Mouse (Mus musculus) neural tube, embryonic 11.5 days (tissue): ENCODE measurements around the gene Sparcl1. TPM values are rescaled to one million over a fixed set of nuclear protein-coding genes. Genes with fewer than 3 reads are reported as not detected.

ENCODE experiments used
- ATAC-seq: fragments of 200-750 bp; cut with Nextera tagmentation; 2 replicates; pipeline ENCODE4 v1.8.0; 2017; ENCODE audit warnings: moderate number of reproducible peaks, mild to moderate bottlenecking, moderate TSS enrichment, moderate library complexity; ENCODE audit not compliant: insufficient read depth, low FRiP score, low TSS enrichment
- DNase-seq: peaks from one replicate; pipeline ENCODE4 v3.0.0-alpha.2; 2015; ENCODE audit warnings: low spot score
- H3K27ac ChIP-seq: fragments of 300-500 bp; sonication (generic); 2 replicates; pipeline ENCODE4 v1.5.1; 2014; ENCODE audit warnings: low read depth, mild to moderate bottlenecking, low read length
- H3K27me3 ChIP-seq: fragments of 300-500 bp; sonication (generic); 2 replicates; pipeline ENCODE4 v1.6.1; 2014; ENCODE audit warnings: mild to moderate bottlenecking, low read length, mixed read lengths; ENCODE audit not compliant: control insufficient read depth, insufficient read depth
- H3K36me3 ChIP-seq: fragments of 300-500 bp; sonication (generic); 2 replicates; pipeline ENCODE4 v1.6.1; 2014; ENCODE audit warnings: mild to moderate bottlenecking, low read length, moderate library complexity, mixed read lengths; ENCODE audit not compliant: control insufficient read depth, insufficient read depth
- H3K4me1 ChIP-seq: fragments of 300-500 bp; sonication (generic); 2 replicates; pipeline ENCODE4 v1.6.1; 2014; ENCODE audit warnings: low read length, mixed read lengths; ENCODE audit not compliant: control insufficient read depth, insufficient read depth
- H3K4me2 ChIP-seq: fragments of 300-500 bp; sonication (generic); 2 replicates; pipeline ENCODE4 v1.6.1; 2014; ENCODE audit warnings: low read depth, mild to moderate bottlenecking, moderate library complexity
- H3K4me3 ChIP-seq: fragments of 300-500 bp; sonication (generic); 2 replicates; pipeline ENCODE4 v1.5.1; 2014; ENCODE audit warnings: low read depth, low read length
- H3K9ac ChIP-seq: fragments of 300-500 bp; sonication (generic); 2 replicates; pipeline ENCODE4 v1.6.1; 2014; ENCODE audit warnings: mild to moderate bottlenecking, low read length
- H3K9me3 ChIP-seq: fragments of 300-500 bp; sonication (generic); 2 replicates; pipeline ENCODE4 v1.6.1; 2016; ENCODE audit warnings: low read length; ENCODE audit not compliant: control insufficient read depth
- WGBS: fragments of 180-500 bp; shearing (Covaris S2); extraction: QIAGEN DNeasy Blood & Tissue Kit; methylation state at CpG from one replicate; pipeline ENCODE4 v1.1.7; 2014; 5-methylcytosine and 5-hydroxymethylcytosine counted together
- polyA plus RNA-seq: library from polyadenylated mRNA; unstranded; fragments of >200 nt; fragmentation: Nextera tagmentation; extraction: Ambion mirVana; gene quantifications from 2 replicates; pipeline ENCODE4 v1.2.1, GENCODE M21; 2014

Sparcl1 gene
- polyA plus RNA-seq, 1 experiment from 2014 or later: 73.1 TPM

DNA sequence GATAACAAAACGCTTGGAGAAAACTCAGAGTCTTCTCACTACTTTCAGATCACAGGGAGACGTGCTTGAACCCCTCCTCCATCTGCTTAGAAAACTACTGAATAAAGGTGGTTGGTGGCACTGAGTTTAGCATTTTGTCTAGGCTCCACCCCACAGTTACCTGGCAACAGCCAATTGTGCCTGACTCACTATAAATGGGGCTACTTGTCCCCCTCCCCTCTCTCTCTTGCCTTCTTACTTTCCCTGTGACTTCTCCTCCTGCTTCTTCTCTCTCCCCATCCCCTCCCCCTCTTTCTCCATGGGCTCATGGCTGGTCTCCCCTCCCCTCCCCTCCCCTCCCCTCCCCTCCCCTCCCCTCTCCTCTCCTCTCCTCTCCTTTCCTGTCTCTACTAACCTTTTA, 9.4 kb downstream of the Sparcl1 start:
- H3K27me3 ChIP-seq: no peaks in the 10 kb centered on the region
- ATAC-seq (no peak), DNase-seq (no peak)
- H3K4me2 ChIP-seq: no peak overlapping the region
- peak overlapping the region; percentile 27; the same call in 1 of the 2 replicates for H3K27ac ChIP-seq
- H3K4me3 ChIP-seq: no peak overlapping the region
- no peaks in the 10 kb centered on the region for H3K36me3 ChIP-seq
- H3K4me1 ChIP-seq: peaks cover 31% of the 10 kb centered on the region
- 44% methylated on average over 2 of the region's 2 CpGs for WGBS
- H3K9ac ChIP-seq: no peak overlapping the region
- H3K9me3 ChIP-seq: no peaks in the 10 kb centered on the region

GRCm38 (mm10) chr5:104103171-104103570, 10.4 kb downstream of the Sparcl1 start:
- 0 out of 2 replicates have a peak overlapping the region, but pooled peaks have one; percentile 34 for H3K27ac ChIP-seq
- no peak overlapping the region for H3K4me2 ChIP-seq
- DNase-seq: no peak
- H3K9me3 ChIP-seq: no peaks in the 10 kb centered on the region
- H3K36me3 ChIP-seq: no peaks in the 10 kb centered on the region
- H3K9ac ChIP-seq: no peak overlapping the region
- WGBS: 77% methylated on average over 4 of the region's 4 CpGs
- H3K4me3 ChIP-seq: no peak overlapping the region
- no peaks in the 10 kb centered on the region for H3K27me3 ChIP-seq
- no peak for ATAC-seq
- H3K4me1 ChIP-seq: peaks cover 22% of the 10 kb centered on the region

DNA sequence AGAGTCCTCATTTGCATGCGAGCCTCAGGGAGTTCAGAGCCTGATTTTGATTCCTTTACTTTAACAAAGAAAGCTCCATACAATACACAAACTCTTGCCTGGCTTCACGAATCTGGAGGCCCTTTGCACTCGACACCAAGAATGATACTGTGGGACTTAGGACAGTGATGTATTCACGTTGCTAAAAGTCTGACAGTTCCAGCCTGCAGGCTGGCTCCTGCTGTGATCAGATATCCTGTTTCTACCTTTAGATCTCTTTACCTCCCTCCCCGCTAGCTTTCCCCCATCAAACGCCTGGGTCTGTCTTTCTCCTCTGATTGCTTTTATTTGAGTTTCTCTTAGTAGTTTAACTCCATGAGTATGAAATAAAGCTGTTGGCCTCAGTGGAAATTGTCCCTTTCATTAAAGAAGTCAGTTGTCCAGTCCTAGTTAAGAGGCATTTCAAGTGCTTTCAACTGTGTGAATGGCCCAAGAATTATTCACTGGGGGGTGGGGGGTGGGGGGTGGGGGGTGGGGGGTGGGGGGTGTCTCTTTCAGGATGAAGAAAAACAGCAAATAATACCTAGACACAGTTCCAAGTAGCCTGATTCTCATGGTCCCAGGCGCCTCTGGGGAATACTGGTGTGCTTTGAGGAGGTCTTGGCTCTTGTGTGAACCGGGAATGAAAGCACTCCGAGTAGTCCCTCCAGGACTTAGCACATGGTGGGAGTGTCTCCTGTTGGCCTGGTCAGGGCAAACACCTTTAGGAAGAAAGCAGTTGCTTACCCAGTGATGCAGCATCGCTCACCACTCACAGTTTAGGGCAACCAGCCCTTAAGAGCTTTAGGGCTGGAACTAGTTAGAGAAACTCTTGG, 11.6 kb downstream of the Sparcl1 start:
- H3K9me3 ChIP-seq: no peaks in the 10 kb centered on the region
- WGBS: 12% methylated on average over 10 of the region's 10 CpGs
- H3K4me1 ChIP-seq: peaks cover 16% of the 10 kb centered on the region
- H3K36me3 ChIP-seq: no peaks in the 10 kb centered on the region
- no peak overlapping the region for H3K4me2 ChIP-seq
- no peaks in the 10 kb centered on the region for H3K27me3 ChIP-seq
- no peak overlapping the region for H3K9ac ChIP-seq
- DNase-seq (peak; percentile 44), ATAC-seq (peak; percentile 56)
- peak overlapping the region; percentile 80 for H3K27ac ChIP-seq
- no peak overlapping the region for H3K4me3 ChIP-seq

GRCm38 (mm10) chr5:104096078-104096938, 17.2 kb downstream of the Sparcl1 start:
- Histone ChIP-seq H3K27ac (no peak overlapping the region), H3K36me3 (no peaks in the 10 kb centered on the region), H3K27me3 (no peaks in the 10 kb centered on the region), H3K4me2 (no peak overlapping the region), H3K9ac (no peak overlapping the region), H3K4me1 (no peaks in the 10 kb centered on the region), H3K9me3 (no peaks in the 10 kb centered on the region), H3K4me3 (no peak overlapping the region)
- no peak for DNase-seq
- no peak for ATAC-seq
- 78% methylated on average over 16 of the region's 16 CpGs for WGBS

GRCm38 (mm10) chr5:104095416-104096077, 18.0 kb downstream of the Sparcl1 start:
- no peak overlapping the region for H3K4me2 ChIP-seq

DNA sequence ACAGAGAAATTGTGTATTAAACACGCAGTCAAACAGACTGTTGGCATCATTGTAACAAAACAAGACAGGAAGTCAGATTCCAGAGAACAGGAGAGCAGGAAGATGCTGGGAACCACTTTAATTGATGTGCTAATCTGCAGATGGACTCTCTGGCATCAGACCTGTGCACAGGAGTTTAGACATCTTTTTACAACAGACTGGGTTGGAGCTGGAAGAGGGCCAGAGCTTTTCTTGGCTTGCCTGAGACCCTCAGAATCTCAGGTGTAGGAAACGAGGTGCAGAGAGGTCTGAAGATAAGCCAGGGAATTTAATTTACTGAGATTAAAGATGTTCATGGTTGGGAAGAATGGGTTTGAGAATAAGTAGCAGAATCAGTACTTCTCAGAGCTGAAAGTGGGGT, 23.8 kb downstream of the Sparcl1 start:
- ATAC-seq (no peak), DNase-seq (no peak)
- no peaks in the 10 kb centered on the region; the same call in 1 of the 2 replicates for H3K36me3 ChIP-seq
- 92% methylated on average over 2 of the region's 2 CpGs for whole genome bisulfite sequencing
- H3K27ac ChIP-seq: no peak overlapping the region
- no peaks in the 10 kb centered on the region for H3K9me3 ChIP-seq
- no peak overlapping the region for H3K4me2 ChIP-seq
- H3K4me1 ChIP-seq: no peaks in the 10 kb centered on the region
- no peak overlapping the region for H3K9ac ChIP-seq
- H3K4me3 ChIP-seq: no peak overlapping the region
- no peaks in the 10 kb centered on the region for H3K27me3 ChIP-seq

More at GRCm38 (mm10) chr5:104095416-104096077, 18.0 kb downstream of the Sparcl1 start:
- H3K4me3 ChIP-seq: no peak overlapping the region
- no peaks in the 10 kb centered on the region for H3K9me3 ChIP-seq
- no peak overlapping the region for H3K9ac ChIP-seq
- ATAC-seq (no peak), DNase-seq (no peak)
- H3K4me1 ChIP-seq: no peaks in the 10 kb centered on the region
- WGBS: 85% methylated on average over 11 of the region's 11 CpGs
- no peak overlapping the region for H3K27ac ChIP-seq
- no peaks in the 10 kb centered on the region for H3K27me3 ChIP-seq
- no peaks in the 10 kb centered on the region for H3K36me3 ChIP-seq

DNA sequence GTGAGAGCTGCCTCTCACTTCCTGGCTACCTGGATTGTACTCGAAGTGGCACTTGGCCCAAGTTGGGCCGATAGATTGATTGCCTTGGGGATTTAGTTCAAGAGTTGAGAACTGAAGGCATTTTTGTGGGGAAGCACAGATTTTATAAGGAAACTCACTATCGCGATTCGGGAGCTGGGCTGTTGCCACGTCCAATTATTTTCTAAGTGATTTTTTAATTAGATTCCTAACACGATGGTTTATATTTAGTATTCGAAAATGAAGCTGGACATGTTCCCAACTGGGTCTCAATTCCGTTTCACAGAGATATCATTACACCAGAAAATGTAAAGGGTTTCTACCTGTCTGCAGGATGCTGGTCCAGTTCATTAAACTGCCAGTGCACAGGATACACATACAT, 28.2 kb downstream of the Sparcl1 start:
- Histone ChIP-seq H3K4me3 (no peak overlapping the region), H3K9me3 (no peaks in the 10 kb centered on the region), H3K27ac (no peak overlapping the region), H3K4me1 (no peaks in the 10 kb centered on the region), H3K36me3 (no peaks in the 10 kb centered on the region; the same call in 1 of the 2 replicates), H3K27me3 (no peaks in the 10 kb centered on the region), H3K4me2 (no peak overlapping the region), H3K9ac (no peak overlapping the region)
- DNase-seq (no peak), ATAC-seq (no peak)
- WGBS: 94% methylated on average over 9 of the region's 9 CpGs

GRCm38 (mm10) chr5:104080736-104081135, 32.8 kb downstream of the Sparcl1 start:
- WGBS: 92% methylated on average over 6 of the region's 6 CpGs
- no peak for ATAC-seq
- H3K9me3 ChIP-seq: no peaks in the 10 kb centered on the region

More at GRCm38 (mm10) chr5:104080736-104081135, 32.8 kb downstream of the Sparcl1 start:
- Histone ChIP-seq H3K36me3 (no peaks in the 10 kb centered on the region), H3K27ac (no peak overlapping the region), H3K4me3 (no peak overlapping the region), H3K4me1 (no peaks in the 10 kb centered on the region), H3K9ac (no peak overlapping the region), H3K4me2 (no peak overlapping the region), H3K27me3 (no peaks in the 10 kb centered on the region)
- no peak for DNase-seq
